Comparison of ENCODE assay signal across 23 mouse cellular contexts in the genomic region with DNA sequence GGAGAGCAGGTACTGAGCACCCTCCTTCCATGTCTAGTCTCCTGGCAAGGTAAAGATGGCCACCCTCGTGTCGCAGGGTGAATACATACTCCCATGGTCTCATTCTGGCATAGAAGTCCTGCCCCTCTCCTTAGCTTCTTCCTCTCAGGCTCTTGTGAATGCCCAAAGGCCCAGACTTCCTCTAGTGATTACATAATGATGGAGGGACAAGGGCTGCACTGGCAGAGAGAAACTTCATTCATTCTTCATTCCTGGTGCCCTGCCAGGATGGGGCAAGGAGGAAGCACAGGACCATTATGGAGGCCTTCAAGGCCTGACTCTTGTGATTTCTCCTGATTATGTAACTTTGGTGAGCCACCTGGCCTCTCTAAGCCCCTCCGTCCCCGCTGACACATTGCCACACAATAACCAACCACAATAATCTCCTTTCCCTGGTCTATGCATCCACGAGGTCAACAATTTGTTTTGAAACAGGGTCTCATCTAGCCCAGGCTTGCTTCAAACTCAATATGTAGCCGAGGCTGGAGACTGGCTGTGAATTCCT. TPM values are rescaled to one million over a fixed set of nuclear protein-coding genes. Genes with fewer than 3 reads are reported as not detected.
DNase-seq lines count a peak whose midpoint lies in the region; ATAC-seq and TF ChIP-seq lines count a peak whose summit lies in the region.
"Had no signal": no experiment of that assay in that cellular context is flagged by ENCODE, and none has a peak within 500 bp of the region (broad histone marks: within the 10 kb centered on the region; RNA-seq: fewer than 3 reads in every experiment).

No protein-coding gene starts in this region.

- peak; percentile 38 for DNase-seq in cerebellum, adult 11-12 months
- DNase-seq in cerebellum, postnatal 4 days (ENCODE audit: low spot score in 2 of 2): no peak
- DNase-seq in hindbrain, embryonic 14.5 days (ENCODE audit: low spot score): no peak
- no peak for DNase-seq in midbrain, postnatal 0 days (ENCODE audit: low spot score)
- peak; percentile 6 for DNase-seq in induced T-regulatory cell, adult 2 months (ENCODE audit: low read depth)
- DNase-seq in urinary bladder, postnatal 4 days (ENCODE audit: low spot score in 2 of 2): no peak

- no peak overlapping the region for H3K4me2 ChIP-seq in hindbrain, embryonic 12.5 days (replicated peaks)
- H3K4me2 ChIP-seq in hindbrain, embryonic 14.5 days (replicated peaks): no peak overlapping the region
- no peak overlapping the region for H3K4me2 ChIP-seq in midbrain, embryonic 12.5 days (replicated peaks)
- no peak overlapping the region for H3K4me2 ChIP-seq in midbrain, postnatal 0 days (ENCODE audit: low read depth, low read length, poor library complexity, severe bottlenecking)
- H3K4me2 ChIP-seq: embryonic facial prominence, embryonic 12.5 days; heart, embryonic 12.5 days; liver, embryonic 13.5 days; lung, embryonic 15.5 days had no signal

- no peak overlapping the region for H3K27ac ChIP-seq in hindbrain, embryonic 12.5 days
- no peak overlapping the region for H3K27ac ChIP-seq in hindbrain, embryonic 14.5 days
- no peak overlapping the region for H3K27ac ChIP-seq in midbrain, embryonic 12.5 days (replicated peaks)
- H3K27ac ChIP-seq in midbrain, postnatal 0 days (ENCODE audit: low read depth, low read length): no peak overlapping the region
- H3K27ac ChIP-seq: embryonic facial prominence, embryonic 12.5 days; liver, embryonic 13.5 days; lung, embryonic 15.5 days; macrophage had no signal

- peaks cover 5% of the 10 kb centered on the region; the same call in 1 of the 2 replicates for H3K9me3 ChIP-seq in hindbrain, embryonic 12.5 days (replicated peaks)
- H3K9me3 ChIP-seq in hindbrain, embryonic 14.5 days (ENCODE audit: control insufficient read depth, low read length): no peaks in the 10 kb centered on the region
- no peaks in the 10 kb centered on the region for H3K9me3 ChIP-seq in midbrain, embryonic 12.5 days
- no peaks in the 10 kb centered on the region for H3K9me3 ChIP-seq in midbrain, postnatal 0 days (ENCODE audit: low read length)
- H3K9me3 ChIP-seq: embryonic facial prominence, embryonic 12.5 days; liver, embryonic 13.5 days; lung, embryonic 15.5 days had no signal

- H3K27me3 ChIP-seq in hindbrain, embryonic 12.5 days: peaks cover 61% of the 10 kb centered on the region
- peaks cover 20% of the 10 kb centered on the region for H3K27me3 ChIP-seq in hindbrain, embryonic 14.5 days (ENCODE audit: control insufficient read depth, insufficient read depth, low read length)
- peaks cover 52% of the 10 kb centered on the region for H3K27me3 ChIP-seq in midbrain, embryonic 12.5 days
- peaks cover 3% of the 10 kb centered on the region for H3K27me3 ChIP-seq in midbrain, postnatal 0 days (ENCODE audit: insufficient read depth, low read length)
- H3K27me3 ChIP-seq: embryonic facial prominence, embryonic 12.5 days; lung, embryonic 15.5 days had no signal

- 0 out of 2 replicates have a peak, but pooled peaks have one; percentile 14 for ATAC-seq in hindbrain, embryonic 12.5 days (ENCODE audit: low FRiP score)
- ATAC-seq in hindbrain, embryonic 14.5 days (ENCODE audit: low FRiP score): no peak
- ATAC-seq in midbrain, embryonic 12.5 days (ENCODE audit: low FRiP score, low read depth): 0 out of 2 replicates have a peak, but pooled peaks have one; percentile 13
- ATAC-seq in midbrain, postnatal 0 days (ENCODE audit: low FRiP score): no peak

- no peak overlapping the region for H3K4me3 ChIP-seq in hindbrain, embryonic 12.5 days
- no peak overlapping the region for H3K4me3 ChIP-seq in hindbrain, embryonic 14.5 days (replicated peaks; ENCODE audit: low read length)
- H3K4me3 ChIP-seq in midbrain, embryonic 12.5 days: no peak overlapping the region
- H3K4me3 ChIP-seq in midbrain, postnatal 0 days (ENCODE audit: low read depth, low read length): no peak overlapping the region
- H3K4me3 ChIP-seq: embryonic facial prominence, embryonic 12.5 days; erythroblast, embryonic 14.5 days; heart, embryonic 12.5 days; liver, embryonic 13.5 days; lung, embryonic 15.5 days had no signal

- no peak for TF ChIP-seq CTCF in midbrain, postnatal 0 days (IDR thresholded peaks at IDR 0.05)

- no peaks in the 10 kb centered on the region for H3K36me3 ChIP-seq in hindbrain, embryonic 12.5 days
- no peaks in the 10 kb centered on the region for H3K36me3 ChIP-seq in hindbrain, embryonic 14.5 days (replicated peaks; ENCODE audit: control insufficient read depth, insufficient read depth)
- no peaks in the 10 kb centered on the region for H3K36me3 ChIP-seq in midbrain, embryonic 12.5 days
- H3K36me3 ChIP-seq in midbrain, postnatal 0 days (ENCODE audit: insufficient read depth, low read length): no peaks in the 10 kb centered on the region
- H3K36me3 ChIP-seq: embryonic facial prominence, embryonic 12.5 days; heart, embryonic 12.5 days; liver, embryonic 13.5 days had no signal

- no peaks in the 10 kb centered on the region for H3K4me1 ChIP-seq in hindbrain, embryonic 12.5 days
- H3K4me1 ChIP-seq in hindbrain, embryonic 14.5 days (replicated peaks; ENCODE audit: control insufficient read depth, insufficient read depth, low read length): no peaks in the 10 kb centered on the region
- no peaks in the 10 kb centered on the region for H3K4me1 ChIP-seq in midbrain, embryonic 12.5 days
- H3K4me1 ChIP-seq in midbrain, postnatal 0 days (ENCODE audit: insufficient read depth, low read length): no peaks in the 10 kb centered on the region
- H3K4me1 ChIP-seq: embryonic facial prominence, embryonic 12.5 days; heart, embryonic 12.5 days; lung, embryonic 15.5 days had no signal

- 70% methylated on average over 6 of the region's 6 CpGs for whole genome bisulfite sequencing in hindbrain, embryonic 12.5 days
- 70% methylated on average over 6 of the region's 6 CpGs for WGBS in hindbrain, embryonic 14.5 days
- 71% methylated on average over 6 of the region's 6 CpGs for WGBS in midbrain, embryonic 12.5 days
- WGBS in midbrain, postnatal 0 days: 66% methylated on average over 6 of the region's 6 CpGs

- H3K9ac ChIP-seq in hindbrain, embryonic 12.5 days: no peak overlapping the region
- no peak overlapping the region for H3K9ac ChIP-seq in hindbrain, embryonic 14.5 days
- H3K9ac ChIP-seq in midbrain, embryonic 12.5 days (replicated peaks): no peak overlapping the region
- no peak overlapping the region for H3K9ac ChIP-seq in midbrain, postnatal 0 days (replicated peaks; ENCODE audit: low read length, poor library complexity, severe bottlenecking)
- H3K9ac ChIP-seq: embryonic facial prominence, embryonic 12.5 days; heart, embryonic 12.5 days; liver, embryonic 13.5 days; lung, embryonic 15.5 days had no signal

RNA-seq across cellular contexts. Expression of gene Fam241b, which starts 38.8 kb away (rescaled TPM):
- 47.5 and 50.0 TPM in 2 replicates for polyA plus RNA-seq in hindbrain, embryonic 12.5 days (2016; fragmentation: Nextera tagmentation; extraction: Ambion mirVana)
- 41.6 TPM in 2 replicates for polyA plus RNA-seq in hindbrain, embryonic 14.5 days (2014; fragmentation: Nextera tagmentation; extraction: Ambion mirVana)
- 41.0 and 41.6 TPM in 2 replicates for polyA plus RNA-seq in midbrain, embryonic 12.5 days (2016; fragmentation: Nextera tagmentation; extraction: Ambion mirVana)
- 101 and 114 TPM in 2 replicates for total RNA-seq in midbrain, postnatal 0 days (2014; rRNA removed)
- polyA plus RNA-seq in midbrain, postnatal 0 days (2015; fragmentation: Nextera tagmentation; extraction: Ambion mirVana): 208 and 217 TPM in 2 replicates
- polyA plus RNA-seq: macrophage had no signal

RNA-seq across cellular contexts. Expression of gene Tspan15, which starts 48.5 kb away (rescaled TPM):
- polyA plus RNA-seq in hindbrain, embryonic 12.5 days (2016; fragmentation: Nextera tagmentation; extraction: Ambion mirVana): 15.7 and 16.0 TPM in 2 replicates
- polyA plus RNA-seq in hindbrain, embryonic 14.5 days (2014; fragmentation: Nextera tagmentation; extraction: Ambion mirVana): 14.5 and 14.6 TPM in 2 replicates
- polyA plus RNA-seq in midbrain, embryonic 12.5 days (2016; fragmentation: Nextera tagmentation; extraction: Ambion mirVana): 11.7 and 12.5 TPM in 2 replicates
- 13.8 and 20.2 TPM in 2 replicates for total RNA-seq in midbrain, postnatal 0 days (2014; rRNA removed)
- polyA plus RNA-seq in midbrain, postnatal 0 days (2015; fragmentation: Nextera tagmentation; extraction: Ambion mirVana): 17.0 and 19.0 TPM in 2 replicates
- polyA plus RNA-seq: macrophage had no signal

RNA-seq across cellular contexts. Expression of gene Neurog3, which starts 49.7 kb away (rescaled TPM):
- 0.70 and 0.83 TPM in 2 replicates for polyA plus RNA-seq in hindbrain, embryonic 12.5 days (2016; fragmentation: Nextera tagmentation; extraction: Ambion mirVana)
- not detected in 2 replicates for polyA plus RNA-seq in hindbrain, embryonic 14.5 days (2014; fragmentation: Nextera tagmentation; extraction: Ambion mirVana)
- polyA plus RNA-seq in midbrain, embryonic 12.5 days (2016; fragmentation: Nextera tagmentation; extraction: Ambion mirVana): 0.46 TPM in 1 of 2 replicates, not detected in the other
- not detected in 2 replicates for total RNA-seq in midbrain, postnatal 0 days (2014; rRNA removed)
- not detected in 2 replicates for polyA plus RNA-seq in midbrain, postnatal 0 days (2015; fragmentation: Nextera tagmentation; extraction: Ambion mirVana)
- total RNA-seq: adrenal gland, postnatal 10 days; gastrocnemius, adult 8-10 months; heart, postnatal 14 days; layer of hippocampus, postnatal 10 days; left cerebral cortex, adult 8-10 months had no signal
- polyA plus RNA-seq: activated CD4-positive, CD25-positive, alpha-beta regulatory T cell, adult 4 months; CD4-positive, CD25-positive, alpha-beta regulatory T cell, adult 4 months; erythroblast, embryonic 14.5 days; heart, embryonic 12.5 days; limb, embryonic 11.5 days; liver, embryonic 13.5 days; lung, embryonic 15.5 days; macrophage; thymus, postnatal 0 days had no signal

Comparison
In these comparisons a context has a peak if more than half of its experiments do, and no peak if none do; other contexts are left out.
1. DNase-seq: peak in cerebellum, adult 11-12 months (single experiment) and induced T-regulatory cell, adult 2 months (single experiment); none in cerebellum, postnatal 4 days (0 of 2), hindbrain, embryonic 14.5 days (single experiment), midbrain, postnatal 0 days (single experiment) and urinary bladder, postnatal 4 days (0 of 2).
2. ATAC-seq: peak in hindbrain, embryonic 12.5 days (single experiment) and midbrain, embryonic 12.5 days (single experiment); none in hindbrain, embryonic 14.5 days (single experiment) and midbrain, postnatal 0 days (single experiment).